Mouse (Mus musculus): Measurements from ENCODE around the gene Bbox1. TPM values are rescaled to one million over a fixed set of nuclear protein-coding genes. Genes with fewer than 3 reads are reported as not detected.
A peak's percentile ranks its signal among the peaks of the same experiment; 100 is the strongest.

Bbox1 gene
- polyA plus RNA-seq, 1 experiment from 2014 or later, result not detected

- Histone ChIP-seq H3K27ac (ENCODE audit: low read depth, low read length) (no peak overlapping the region), H3K27me3 (ENCODE audit: control insufficient read depth, insufficient read depth, low read length) (no peaks in the 10 kb centered on the region), H3K9me3 (replicated peaks; ENCODE audit: control insufficient read depth, low read length) (no peaks in the 10 kb centered on the region), H3K9ac (ENCODE audit: low read depth, low read length) (no peak overlapping the region), H3K4me3 (ENCODE audit: low read depth, low read length) (no peak overlapping the region), H3K36me3 (ENCODE audit: control insufficient read depth, insufficient read depth, low read length) (no peaks in the 10 kb centered on the region), H3K4me1 (ENCODE audit: control insufficient read depth, insufficient read depth, low read length) (no peaks in the 10 kb centered on the region), H3K4me2 (no peak overlapping the region)
- ATAC-seq (replicated peaks; ENCODE audit: insufficient number of reproducible peaks, low FRiP score, low TSS enrichment), result no peak
- WGBS (ENCODE audit: insufficient replicate concordance), result 67% methylated on average over 1 of the region's 1 CpGs
Observed at GRCm38 (mm10) chr2:110319266-110319665, 4.9 kb upstream of the Bbox1 start.

DNA sequence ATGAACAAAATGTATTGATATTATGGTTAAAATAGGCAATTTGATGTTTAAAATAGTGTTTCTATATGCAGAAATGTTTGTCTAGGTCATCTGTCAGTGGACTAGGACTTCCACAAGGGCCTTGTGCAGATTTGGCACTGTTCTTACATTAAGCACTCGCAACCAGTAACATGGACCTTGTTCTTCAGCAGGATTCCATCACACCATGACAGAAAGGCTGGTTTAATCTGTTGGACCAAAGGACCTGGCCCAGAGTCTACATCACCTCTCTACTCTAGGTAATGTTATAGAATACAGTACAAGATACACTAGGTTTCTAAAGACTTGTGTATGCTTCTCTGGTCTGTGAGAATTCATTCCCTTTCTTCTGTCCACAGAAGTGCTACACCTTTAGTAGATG is 4.4 kb upstream of the Bbox1 start:
- 68% methylated on average over 1 of the region's 1 CpGs for WGBS (ENCODE audit: insufficient replicate concordance)
- Histone ChIP-seq H3K4me1 (ENCODE audit: control insufficient read depth, insufficient read depth, low read length) (no peaks in the 10 kb centered on the region), H3K4me3 (ENCODE audit: low read depth, low read length) (no peak overlapping the region), H3K9me3 (replicated peaks; ENCODE audit: control insufficient read depth, low read length) (no peaks in the 10 kb centered on the region), H3K9ac (ENCODE audit: low read depth, low read length) (no peak overlapping the region), H3K4me2 (no peak overlapping the region), H3K27ac (ENCODE audit: low read depth, low read length) (no peak overlapping the region), H3K27me3 (ENCODE audit: control insufficient read depth, insufficient read depth, low read length) (no peaks in the 10 kb centered on the region), H3K36me3 (ENCODE audit: control insufficient read depth, insufficient read depth, low read length) (no peaks in the 10 kb centered on the region)
- ATAC-seq (replicated peaks; ENCODE audit: insufficient number of reproducible peaks, low FRiP score, low TSS enrichment), result no peak

DNA sequence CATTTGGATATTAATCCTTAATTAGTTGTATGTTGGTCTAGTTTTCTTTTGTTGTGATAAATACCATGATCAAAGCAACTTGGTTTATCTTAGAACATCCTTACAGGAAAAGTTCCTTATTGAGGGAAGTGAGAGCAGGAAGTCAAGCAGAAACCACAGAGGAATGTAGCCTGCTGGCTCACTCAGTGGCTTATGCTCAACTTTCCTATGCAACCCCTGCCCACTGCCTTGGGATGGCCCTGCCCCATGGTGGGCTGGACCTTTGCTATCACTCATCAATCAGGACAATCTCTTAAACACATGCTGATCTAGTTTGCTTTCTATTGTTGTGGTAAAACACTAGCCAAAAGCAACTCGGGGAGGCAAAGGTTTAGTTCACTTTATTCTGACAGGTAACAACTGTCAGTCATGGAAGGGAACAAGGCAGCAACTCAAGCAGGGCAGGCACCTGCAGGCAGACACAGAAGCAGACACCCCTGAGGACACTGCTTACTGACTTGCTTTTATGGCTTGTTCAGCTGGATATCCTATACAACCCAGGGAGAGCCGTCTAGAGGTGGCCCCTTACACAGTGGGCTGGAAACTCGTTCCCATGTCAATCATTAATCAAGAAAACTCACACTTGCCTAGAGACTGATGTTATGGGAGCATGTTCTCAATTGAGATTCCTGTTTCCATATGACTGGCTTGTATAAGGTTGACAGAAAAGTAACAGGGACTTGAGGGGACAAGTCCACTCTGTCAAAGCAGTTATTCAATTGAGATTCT is 1.9 kb upstream of the Bbox1 start:
- WGBS (ENCODE audit: insufficient replicate concordance), result 49% methylated on average over 3 of the region's 3 CpGs

GRCm38 (mm10) chr2:110314074-110314473 is 286 bp downstream of the Bbox1 start:
- H3K9me3 ChIP-seq (replicated peaks; ENCODE audit: control insufficient read depth, low read length), result no peaks in the 10 kb centered on the region
- no peaks in the 10 kb centered on the region for H3K27me3 ChIP-seq (ENCODE audit: control insufficient read depth, insufficient read depth, low read length)
- no peaks in the 10 kb centered on the region for H3K4me1 ChIP-seq (ENCODE audit: control insufficient read depth, insufficient read depth, low read length)
- no peaks in the 10 kb centered on the region for H3K36me3 ChIP-seq (ENCODE audit: control insufficient read depth, insufficient read depth, low read length)
- no peak overlapping the region for H3K27ac ChIP-seq (ENCODE audit: low read depth, low read length)
- H3K9ac ChIP-seq (ENCODE audit: low read depth, low read length), result no peak overlapping the region
- H3K4me3 ChIP-seq (ENCODE audit: low read depth, low read length), result no peak overlapping the region
- WGBS (ENCODE audit: insufficient replicate concordance), result 80% methylated on average over 5 of the region's 5 CpGs
- ATAC-seq (replicated peaks; ENCODE audit: insufficient number of reproducible peaks, low FRiP score, low TSS enrichment), result no peak
- no peak overlapping the region for H3K4me2 ChIP-seq

More for the DNA sequence above, 1.9 kb upstream of the Bbox1 start:
- Histone ChIP-seq H3K27me3 (ENCODE audit: control insufficient read depth, insufficient read depth, low read length) (no peaks in the 10 kb centered on the region), H3K27ac (ENCODE audit: low read depth, low read length) (no peak overlapping the region), H3K4me2 (no peak overlapping the region), H3K9me3 (replicated peaks; ENCODE audit: control insufficient read depth, low read length) (no peaks in the 10 kb centered on the region), H3K4me3 (ENCODE audit: low read depth, low read length) (no peak overlapping the region), H3K4me1 (ENCODE audit: control insufficient read depth, insufficient read depth, low read length) (no peaks in the 10 kb centered on the region), H3K9ac (ENCODE audit: low read depth, low read length) (no peak overlapping the region), H3K36me3 (ENCODE audit: control insufficient read depth, insufficient read depth, low read length) (no peaks in the 10 kb centered on the region)
- no peak for ATAC-seq (replicated peaks; ENCODE audit: insufficient number of reproducible peaks, low FRiP score, low TSS enrichment)

DNA sequence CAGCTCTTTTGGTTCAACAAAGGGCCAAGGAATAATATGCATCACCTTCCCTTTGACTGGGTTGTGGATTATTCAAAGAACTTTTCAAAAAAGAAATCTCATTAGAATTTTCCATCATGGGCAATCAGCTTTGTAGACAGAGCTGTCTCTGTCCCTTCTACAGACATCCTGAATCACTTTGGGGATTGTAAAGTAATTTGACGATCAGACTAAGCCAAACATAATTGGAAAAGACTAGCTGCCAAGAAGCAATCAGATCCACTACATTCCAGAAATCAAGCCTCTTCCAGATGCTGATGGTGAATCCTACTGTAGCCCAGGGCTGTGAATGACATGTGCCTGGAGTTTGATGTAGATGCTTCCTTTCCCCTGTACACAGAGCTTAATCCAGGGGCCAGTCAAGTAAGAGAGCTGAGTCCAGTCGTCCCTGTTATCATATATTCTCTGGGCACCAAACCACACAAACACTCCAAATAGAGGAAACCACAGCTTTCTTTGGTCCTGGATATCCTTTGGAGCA is 995 bp downstream of the Bbox1 start:
- Histone ChIP-seq H3K9ac (ENCODE audit: low read depth, low read length) (no peak overlapping the region), H3K9me3 (replicated peaks; ENCODE audit: control insufficient read depth, low read length) (no peaks in the 10 kb centered on the region), H3K27ac (ENCODE audit: low read depth, low read length) (no peak overlapping the region), H3K27me3 (ENCODE audit: control insufficient read depth, insufficient read depth, low read length) (no peaks in the 10 kb centered on the region), H3K4me3 (ENCODE audit: low read depth, low read length) (no peak overlapping the region), H3K4me1 (ENCODE audit: control insufficient read depth, insufficient read depth, low read length) (no peaks in the 10 kb centered on the region), H3K4me2 (no peak overlapping the region), H3K36me3 (ENCODE audit: control insufficient read depth, insufficient read depth, low read length) (no peaks in the 10 kb centered on the region)
- WGBS (ENCODE audit: insufficient replicate concordance), result 60% methylated on average over 2 of the region's 2 CpGs
- ATAC-seq (replicated peaks; ENCODE audit: insufficient number of reproducible peaks, low FRiP score, low TSS enrichment), result no peak

DNA sequence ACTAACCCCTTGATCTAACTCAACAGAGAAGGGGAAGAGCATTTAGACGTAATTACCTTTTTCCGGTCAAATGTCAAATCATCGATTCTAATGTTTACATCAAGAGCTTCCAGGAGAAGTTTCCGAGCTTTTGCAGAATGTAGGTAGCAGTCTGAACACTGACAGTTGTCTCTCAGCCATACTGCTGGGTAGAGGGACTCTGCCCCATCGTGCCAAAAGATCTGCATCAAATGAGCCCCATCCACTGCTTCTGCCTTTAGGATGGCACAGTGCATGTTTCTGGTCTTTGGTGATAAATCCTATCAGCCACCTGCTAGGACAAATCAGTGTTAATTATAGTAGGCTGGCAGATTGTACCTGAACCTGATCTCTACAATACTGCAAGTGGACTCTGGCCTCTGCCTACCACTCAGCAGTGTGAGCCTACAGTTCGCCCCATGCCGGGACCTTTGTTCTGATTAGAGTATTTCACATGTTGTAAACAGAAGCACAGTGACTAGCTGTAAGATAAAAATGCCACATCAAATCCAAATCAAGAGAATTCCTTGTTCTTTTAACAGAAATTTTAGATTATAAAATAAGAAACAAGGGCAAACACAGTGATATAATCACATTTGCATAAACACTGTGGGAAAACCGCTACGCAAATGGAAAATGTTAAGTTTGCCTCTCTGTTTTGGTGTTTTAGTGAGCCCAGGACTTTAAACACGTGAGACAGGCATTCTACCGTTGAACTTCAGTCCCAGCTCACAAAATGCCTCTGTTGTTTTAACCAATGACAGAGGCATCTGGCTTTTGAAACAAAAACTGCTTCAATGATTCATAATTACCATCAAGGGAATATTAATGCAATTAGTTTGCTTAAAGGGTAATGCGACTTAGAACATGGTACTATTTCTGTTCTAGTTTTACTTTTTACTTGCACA is 8.7 kb downstream of the Bbox1 start:
- Histone ChIP-seq H3K9me3 (replicated peaks; ENCODE audit: control insufficient read depth, low read length) (no peaks in the 10 kb centered on the region), H3K4me1 (ENCODE audit: control insufficient read depth, insufficient read depth, low read length) (peaks cover 5% of the 10 kb centered on the region; the same call in 1 of the 2 replicates), H3K4me2 (no peak overlapping the region), H3K27me3 (ENCODE audit: control insufficient read depth, insufficient read depth, low read length) (no peaks in the 10 kb centered on the region), H3K4me3 (ENCODE audit: low read depth, low read length) (no peak overlapping the region), H3K27ac (ENCODE audit: low read depth, low read length) (no peak overlapping the region), H3K9ac (ENCODE audit: low read depth, low read length) (no peak overlapping the region), H3K36me3 (ENCODE audit: control insufficient read depth, insufficient read depth, low read length) (no peaks in the 10 kb centered on the region)
- whole genome bisulfite sequencing (ENCODE audit: insufficient replicate concordance), result 75% methylated on average over 12 of the region's 12 CpGs
- no peak for ATAC-seq (replicated peaks; ENCODE audit: insufficient number of reproducible peaks, low FRiP score, low TSS enrichment)

GRCm38 (mm10) chr2:110302261-110302660 is 12.1 kb downstream of the Bbox1 start:
- Histone ChIP-seq H3K4me1 (ENCODE audit: control insufficient read depth, insufficient read depth, low read length) (peaks cover 5% of the 10 kb centered on the region; the same call in 1 of the 2 replicates), H3K9ac (ENCODE audit: low read depth, low read length) (no peak overlapping the region), H3K9me3 (replicated peaks; ENCODE audit: control insufficient read depth, low read length) (no peaks in the 10 kb centered on the region), H3K4me2 (no peak overlapping the region), H3K36me3 (ENCODE audit: control insufficient read depth, insufficient read depth, low read length) (no peaks in the 10 kb centered on the region), H3K27ac (ENCODE audit: low read depth, low read length) (no peak overlapping the region), H3K4me3 (ENCODE audit: low read depth, low read length) (no peak overlapping the region), H3K27me3 (ENCODE audit: control insufficient read depth, insufficient read depth, low read length) (no peaks in the 10 kb centered on the region)
- ATAC-seq (replicated peaks; ENCODE audit: insufficient number of reproducible peaks, low FRiP score, low TSS enrichment), result 0 out of 2 replicates have a peak, but pooled peaks have one; percentile 22
- WGBS (ENCODE audit: insufficient replicate concordance), result 9% methylated on average over 2 of the region's 2 CpGs

DNA sequence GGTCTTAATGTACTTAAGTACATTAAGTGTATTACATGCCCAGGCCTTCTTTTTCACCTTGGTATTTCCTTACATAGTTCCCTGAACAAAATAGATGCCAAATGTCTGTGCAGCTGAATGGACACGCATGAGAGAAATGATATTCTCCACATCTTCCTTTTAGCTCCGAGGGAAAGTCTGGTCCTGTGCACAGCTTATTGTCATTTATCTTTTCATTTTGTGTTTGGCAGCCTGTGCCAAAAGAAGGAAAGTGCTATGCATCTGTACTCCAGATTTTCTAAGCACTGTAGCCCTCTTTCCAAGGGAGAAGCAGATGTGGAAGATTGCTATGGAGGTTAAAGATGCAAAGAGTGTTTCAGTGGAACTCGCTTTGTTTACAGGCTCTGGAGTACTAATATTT is 13.0 kb downstream of the Bbox1 start:
- Histone ChIP-seq H3K9ac (ENCODE audit: low read depth, low read length) (no peak overlapping the region), H3K4me3 (ENCODE audit: low read depth, low read length) (no peak overlapping the region), H3K27me3 (ENCODE audit: control insufficient read depth, insufficient read depth, low read length) (no peaks in the 10 kb centered on the region), H3K36me3 (ENCODE audit: control insufficient read depth, insufficient read depth, low read length) (no peaks in the 10 kb centered on the region), H3K27ac (ENCODE audit: low read depth, low read length) (no peak overlapping the region), H3K4me1 (ENCODE audit: control insufficient read depth, insufficient read depth, low read length) (peaks cover 5% of the 10 kb centered on the region; the same call in 1 of the 2 replicates), H3K9me3 (replicated peaks; ENCODE audit: control insufficient read depth, low read length) (no peaks in the 10 kb centered on the region), H3K4me2 (no peak overlapping the region)
- 68% methylated on average over 3 of the region's 3 CpGs for WGBS (ENCODE audit: insufficient replicate concordance)
- ATAC-seq (replicated peaks; ENCODE audit: insufficient number of reproducible peaks, low FRiP score, low TSS enrichment), result no peak

Measured in heart, embryonic 11.5 days (tissue).